9 mouse cellular contexts compared by ENCODE assay signal in genomic region chr8:122665667-122666316, GRCm38 (mm10). TPM values are rescaled to one million over a fixed set of nuclear protein-coding genes. Genes with fewer than 3 reads are reported as not detected.
DNase-seq lines count a peak whose midpoint lies in the region; ATAC-seq lines count a peak whose summit lies in the region.
"Had no signal": no experiment of that assay in that cellular context is flagged by ENCODE, and none has a peak within 500 bp of the region (broad histone marks: within the 10 kb centered on the region; RNA-seq: fewer than 3 reads in every experiment).

No protein-coding gene starts in this region.

- H3K27ac ChIP-seq in heart, embryonic 14.5 days (replicated peaks in 1 of 2; ENCODE audit: control insufficient read depth in 1 of 2, insufficient read depth in 1 of 2, low read depth in 2 of 2, low read length in 2 of 2), result peak overlapping the region; percentile 65 to 82
- peak overlapping the region; percentile 59 for H3K27ac ChIP-seq in midbrain, embryonic 13.5 days

- DNase-seq in cerebellum, adult 11-12 months, result peak; percentile 72
- DNase-seq in cerebellum, adult 9-10 months, result no peak
- peak; percentile 26 for DNase-seq in thymus, postnatal 4 days
- DNase-seq in thymus, postnatal 0 days (ENCODE audit: low spot score), result no peak
- DNase-seq in kidney, postnatal 36 days, result peak; percentile 82 to 89
- DNase-seq in embryo, embryonic 9.5 days (ENCODE audit: extremely low spot score), result no peak

- H3K4me1 ChIP-seq in heart, embryonic 14.5 days (ENCODE audit: control insufficient read depth in 2 of 2, insufficient read depth in 2 of 2, low read length in 2 of 2), result peaks cover 42 to 54% of the 10 kb centered on the region in 2 experiments
- peaks cover 89% of the 10 kb centered on the region for H3K4me1 ChIP-seq in midbrain, embryonic 13.5 days (replicated peaks)

- no peaks in the 10 kb centered on the region for H3K27me3 ChIP-seq in heart, embryonic 14.5 days (ENCODE audit: control insufficient read depth, insufficient read depth, low read length)
- H3K27me3 ChIP-seq in midbrain, embryonic 13.5 days, result 0 out of 2 replicates have a peak, but pooled peaks cover 2% of the 10 kb centered on the region

- H3K4me3 ChIP-seq in heart, embryonic 14.5 days (ENCODE audit: control insufficient read depth in 1 of 2, insufficient read depth in 1 of 2, low read depth in 1 of 2, low read length in 2 of 2), result no peak overlapping the region
- H3K4me3 ChIP-seq in midbrain, embryonic 13.5 days (replicated peaks), result no peak overlapping the region

- 52% methylated on average over 12 of the region's 14 CpGs for WGBS in heart, embryonic 14.5 days
- 69% methylated on average over 13 of the region's 14 CpGs for WGBS in midbrain, embryonic 13.5 days

- H3K4me2 ChIP-seq in heart, embryonic 14.5 days (ENCODE audit: low read length), result peak overlapping the region; percentile 20
- H3K4me2 ChIP-seq in midbrain, embryonic 13.5 days (replicated peaks), result no peak overlapping the region

- H3K9me3 ChIP-seq in heart, embryonic 14.5 days (ENCODE audit: control insufficient read depth, low read length), result no peaks in the 10 kb centered on the region
- H3K9me3 ChIP-seq in midbrain, embryonic 13.5 days, result no peaks in the 10 kb centered on the region

- H3K36me3 ChIP-seq in heart, embryonic 14.5 days (ENCODE audit: control insufficient read depth, insufficient read depth, low read length), result no peaks in the 10 kb centered on the region
- H3K36me3 ChIP-seq in midbrain, embryonic 13.5 days, result no peaks in the 10 kb centered on the region

- peak; percentile 62 for ATAC-seq in heart, embryonic 14.5 days (ENCODE audit: insufficient number of reproducible peaks, insufficient read depth, low FRiP score, low read depth)
- ATAC-seq in midbrain, embryonic 13.5 days, result peak; percentile 47

- no peak overlapping the region for H3K9ac ChIP-seq in heart, embryonic 14.5 days (ENCODE audit: low read length)
- H3K9ac ChIP-seq in midbrain, embryonic 13.5 days (replicated peaks), result no peak overlapping the region

RNA-seq across cellular contexts. Expression of gene Cbfa2t3, which starts 33.1 kb away (rescaled TPM):
- 15.2 and 16.7 TPM in 2 replicates for polyA plus RNA-seq in thymus, postnatal 0 days (2015; fragmentation: Nextera tagmentation; extraction: Ambion mirVana)
- polyA plus RNA-seq in heart, embryonic 14.5 days (2014; fragmentation: Nextera tagmentation; extraction: Ambion mirVana), result 4.2 and 6.2 TPM in 2 replicates
- polyA plus RNA-seq in midbrain, embryonic 13.5 days (2015; fragmentation: Nextera tagmentation; extraction: Ambion mirVana), result 20.2 and 20.9 TPM in 2 replicates

RNA-seq across cellular contexts. Expression of gene Pabpn1l, which starts 43.3 kb away (rescaled TPM):
- 0.36 and 0.43 TPM in 2 replicates for polyA plus RNA-seq in thymus, postnatal 0 days (2015; fragmentation: Nextera tagmentation; extraction: Ambion mirVana)
- polyA plus RNA-seq in heart, embryonic 14.5 days (2014; fragmentation: Nextera tagmentation; extraction: Ambion mirVana), result not detected in 2 replicates
- not detected in 2 replicates for polyA plus RNA-seq in midbrain, embryonic 13.5 days (2015; fragmentation: Nextera tagmentation; extraction: Ambion mirVana)
- polyA plus RNA-seq: embryonic facial prominence, embryonic 11.5 days had no signal

RNA-seq across cellular contexts. Expression of gene Trappc2l, which starts 54.4 kb away (rescaled TPM):
- polyA plus RNA-seq in thymus, postnatal 0 days (2015; fragmentation: Nextera tagmentation; extraction: Ambion mirVana), result 52.9 and 56.9 TPM in 2 replicates
- 78.2 and 84.8 TPM in 2 replicates for polyA plus RNA-seq in heart, embryonic 14.5 days (2014; fragmentation: Nextera tagmentation; extraction: Ambion mirVana)
- 98.5 and 102 TPM in 2 replicates for polyA plus RNA-seq in midbrain, embryonic 13.5 days (2015; fragmentation: Nextera tagmentation; extraction: Ambion mirVana)

RNA-seq across cellular contexts. Expression of gene Galns, which starts 54.5 kb away (rescaled TPM):
- polyA plus RNA-seq in thymus, postnatal 0 days (2015; fragmentation: Nextera tagmentation; extraction: Ambion mirVana), result 10.5 and 11.7 TPM in 2 replicates
- 10.3 and 11.2 TPM in 2 replicates for polyA plus RNA-seq in heart, embryonic 14.5 days (2014; fragmentation: Nextera tagmentation; extraction: Ambion mirVana)
- 3.9 and 4.7 TPM in 2 replicates for polyA plus RNA-seq in midbrain, embryonic 13.5 days (2015; fragmentation: Nextera tagmentation; extraction: Ambion mirVana)

Comparison
In these comparisons a context has a peak if more than half of its experiments do, and no peak if none do; other contexts are left out.
1. DNase-seq: peak in cerebellum, adult 11-12 months (single experiment), thymus, postnatal 4 days (single experiment) and kidney, postnatal 36 days (2 of 2); none in cerebellum, adult 9-10 months (single experiment), thymus, postnatal 0 days (single experiment) and embryo, embryonic 9.5 days (single experiment).